Mouse (Mus musculus): ENCODE results near the gene Ak9.
"Not testable (repeated sequence)": the region's sequence is repeated elsewhere in the genome, so short reads cannot be mapped to it uniquely, and the experiment has no call there.

The Ak9 gene

GRCm38 (mm10) chr10:41315866-41316265 is 12.1 kb downstream of the Ak9 start:
- in situ Hi-C loops (cut with MboI, MseI), result no loop called here

DNA sequence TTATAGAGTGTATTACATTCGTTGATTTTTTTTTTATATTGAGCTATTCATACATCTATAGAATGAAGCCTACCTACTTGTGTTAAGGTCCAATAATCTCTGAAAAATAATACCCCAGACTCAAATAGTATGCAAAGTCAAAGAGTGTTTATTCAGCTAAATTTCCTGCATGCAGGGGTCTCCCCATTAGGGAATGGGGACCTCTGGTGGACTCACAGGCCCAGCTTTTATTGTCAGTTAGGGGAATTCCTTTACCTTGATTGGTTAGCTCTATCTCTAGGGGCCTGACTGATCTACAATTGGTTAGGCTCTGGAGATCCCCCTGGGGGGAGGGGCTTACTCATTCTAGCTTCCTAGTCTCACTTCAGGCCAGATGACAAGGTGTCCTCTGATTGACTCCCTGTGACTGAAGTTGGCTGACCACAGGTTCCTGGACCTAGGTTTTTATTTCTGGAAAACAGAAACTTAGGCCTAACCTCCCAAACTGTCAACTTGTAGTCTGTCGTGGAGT is 28.8 kb downstream of the Ak9 start:
- in situ Hi-C loops (cut with MboI, MseI), result loop anchor here (25.0 kb wide), 1 partner anchor 1705 kb away; no protein-coding TSS in a partner anchor

DNA sequence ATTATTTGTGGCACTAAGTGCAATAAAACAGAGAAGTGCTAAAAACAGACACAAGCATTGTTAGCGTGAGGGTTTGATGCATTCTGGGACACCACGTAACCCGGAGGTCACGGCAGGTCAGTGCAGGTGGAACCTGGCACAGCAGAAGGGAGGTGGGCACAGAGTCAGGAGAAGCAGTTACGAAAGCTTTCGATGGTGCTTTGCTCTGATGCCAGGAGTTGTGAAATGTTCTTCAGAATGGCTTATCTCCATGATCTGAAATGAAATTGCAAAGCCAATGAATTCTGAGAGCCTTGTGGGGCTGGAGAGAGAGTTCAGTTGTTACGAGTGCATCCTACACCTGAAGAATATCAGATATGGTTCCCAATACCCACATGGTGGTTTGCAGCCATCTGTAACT is 37.6 kb downstream of the Ak9 start:
- in situ Hi-C loops (cut with MboI, MseI), result loop anchor here (25.0 kb wide), 1 partner anchor 1696 kb away; no protein-coding TSS in a partner anchor

DNA sequence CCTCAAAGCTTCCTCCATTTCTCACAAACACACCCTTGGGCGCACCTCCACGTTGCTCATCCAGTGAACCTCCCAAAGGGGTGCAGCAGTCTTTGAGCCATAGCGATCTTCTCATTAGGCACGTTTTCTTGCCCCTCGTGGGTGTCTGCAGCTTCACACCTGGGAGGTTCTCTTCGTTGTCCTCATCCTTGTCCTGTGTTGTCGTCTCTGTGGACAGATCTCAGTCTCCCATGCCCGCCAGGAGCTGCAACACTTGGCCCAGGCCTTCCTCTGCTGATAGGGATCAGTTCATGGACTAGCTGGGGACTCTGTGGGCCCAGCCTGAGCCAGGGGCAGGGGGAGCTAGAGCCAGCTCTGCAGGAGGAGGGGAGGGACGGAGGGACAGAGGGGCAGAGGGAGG is 61.3 kb downstream of the Ak9 start:
- in situ Hi-C loops (cut with MboI, MseI), result no loop called here

DNA sequence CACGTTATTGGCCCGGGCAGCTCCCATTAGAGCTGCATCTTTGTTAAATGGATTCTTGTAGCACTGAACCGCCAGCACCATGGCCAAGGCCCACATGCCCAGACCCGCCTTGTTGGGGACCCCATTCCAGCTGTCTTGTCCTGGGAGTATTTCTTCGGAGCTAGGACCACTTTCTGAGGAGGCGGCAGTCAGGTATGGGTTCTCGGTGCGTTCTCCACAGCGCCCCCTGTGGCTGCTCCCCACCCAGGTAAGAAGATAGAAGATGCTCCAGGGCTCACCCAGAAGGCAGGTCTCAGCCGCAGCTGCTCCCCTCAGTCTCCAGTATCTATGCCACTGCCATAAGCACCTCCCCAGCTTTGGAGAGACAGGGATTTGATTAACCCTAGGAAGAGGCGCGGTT is 76.7 kb downstream of the Ak9 start:
- in situ Hi-C loops (cut with MboI, MseI), result no loop called here

DNA sequence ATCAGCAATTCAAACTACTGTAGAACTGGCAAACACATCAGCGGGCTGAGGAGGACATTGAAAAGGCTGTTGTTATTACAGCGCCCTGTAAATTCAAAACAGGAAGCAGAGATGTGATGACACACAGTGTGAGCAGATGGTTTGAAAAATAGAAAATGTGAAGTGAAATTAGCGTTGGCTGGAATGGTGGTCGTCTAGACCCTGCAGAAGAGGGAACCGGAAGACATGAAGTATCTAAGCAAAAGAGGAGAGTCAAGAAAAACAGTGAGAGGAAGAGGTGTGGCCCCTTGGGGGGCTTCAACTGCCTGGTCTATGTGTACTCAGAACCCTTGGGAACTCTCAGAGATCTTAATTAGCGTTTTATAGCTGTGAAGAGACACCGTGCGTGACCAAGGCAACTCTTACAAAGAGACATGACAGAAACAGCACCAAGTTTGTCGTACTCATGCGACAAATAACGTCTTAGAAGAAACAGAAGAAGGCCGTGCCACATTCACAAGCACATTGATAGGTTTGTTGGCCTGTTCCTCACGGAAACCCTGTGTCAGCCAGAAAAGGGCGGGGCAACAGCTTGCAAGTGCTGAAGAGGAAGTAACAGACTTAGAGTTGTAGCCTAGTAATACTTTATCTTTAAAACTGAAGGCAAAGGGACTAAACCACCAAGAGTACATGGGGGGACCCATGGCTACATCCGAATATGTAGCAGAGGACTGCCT is 81.9 kb downstream of the Ak9 start:
- in situ Hi-C loops (cut with MboI, MseI), result no loop called here

- in situ Hi-C loops (cut with MboI, MseI), result no loop called here
These were observed 89.8 kb downstream of the Ak9 start for GRCm38 (mm10) chr10:41393555-41393954.

DNA sequence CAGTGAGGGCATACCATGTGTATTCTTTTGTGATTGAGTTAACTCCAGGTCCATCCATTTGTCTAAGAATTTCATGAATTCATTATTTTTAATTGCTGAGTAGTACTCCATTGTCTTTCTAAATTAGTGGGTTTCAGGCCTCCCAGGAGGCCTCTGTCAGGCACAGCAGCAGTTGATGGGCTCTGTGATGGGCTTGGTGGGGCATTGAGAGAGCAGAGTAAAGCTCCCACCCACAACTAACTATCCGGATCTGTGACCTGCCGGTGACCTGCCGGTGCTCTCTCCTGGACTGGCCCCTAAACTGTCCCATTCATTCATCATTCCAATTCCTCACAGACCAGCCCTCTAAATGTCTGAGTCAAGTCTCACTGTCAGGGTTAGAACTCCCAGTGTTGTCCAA is 97.3 kb downstream of the Ak9 start:
- in situ Hi-C loops (cut with MboI, MseI), result no loop called here

DNA sequence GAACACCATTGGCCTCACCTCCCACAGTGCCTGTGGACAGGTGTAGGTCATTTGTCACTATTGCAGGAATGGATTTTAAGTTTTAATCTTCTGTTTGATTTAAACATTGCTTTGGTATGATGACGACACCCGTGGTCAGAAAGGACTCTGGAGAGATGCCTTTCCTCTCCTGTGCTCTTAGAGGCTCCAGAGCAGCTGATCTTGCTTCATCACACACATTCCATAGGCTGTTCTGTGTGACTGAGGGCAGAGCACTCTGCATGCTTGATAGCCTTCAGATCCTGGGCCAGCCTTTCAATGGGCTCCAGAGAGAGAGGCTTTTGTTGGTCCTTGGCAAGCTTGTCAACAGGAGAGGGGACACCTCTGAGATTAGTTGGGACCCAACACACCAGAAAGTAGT is 99.6 kb downstream of the Ak9 start:
- in situ Hi-C loops (cut with MboI, MseI), result no loop called here

- in situ Hi-C loops (cut with MboI, MseI), result no loop called here
These were observed 100.3 kb downstream of the Ak9 start for GRCm38 (mm10) chr10:41403893-41404612.

DNA sequence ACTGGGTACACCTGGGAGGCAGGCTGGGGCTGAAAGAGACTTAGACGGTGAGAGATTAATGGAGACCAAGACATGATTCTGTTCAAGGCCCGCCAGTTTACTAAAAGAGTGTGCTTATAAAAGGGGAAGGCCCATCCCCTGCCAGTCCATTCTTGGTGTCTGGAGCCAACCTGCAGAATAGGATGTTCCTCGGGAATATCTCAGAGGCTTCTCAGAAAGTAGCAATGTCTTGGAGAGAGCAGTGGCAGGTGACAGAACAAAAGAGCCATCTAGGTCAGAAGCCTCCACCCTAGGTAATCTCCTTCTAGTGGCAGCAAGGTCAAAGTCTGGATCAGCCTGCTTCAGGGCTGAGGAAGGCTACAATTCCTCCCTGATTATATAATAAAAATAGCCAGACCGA is 106.4 kb downstream of the Ak9 start:
- in situ Hi-C loops (cut with MboI, MseI), result not testable (repeated sequence)

DNA sequence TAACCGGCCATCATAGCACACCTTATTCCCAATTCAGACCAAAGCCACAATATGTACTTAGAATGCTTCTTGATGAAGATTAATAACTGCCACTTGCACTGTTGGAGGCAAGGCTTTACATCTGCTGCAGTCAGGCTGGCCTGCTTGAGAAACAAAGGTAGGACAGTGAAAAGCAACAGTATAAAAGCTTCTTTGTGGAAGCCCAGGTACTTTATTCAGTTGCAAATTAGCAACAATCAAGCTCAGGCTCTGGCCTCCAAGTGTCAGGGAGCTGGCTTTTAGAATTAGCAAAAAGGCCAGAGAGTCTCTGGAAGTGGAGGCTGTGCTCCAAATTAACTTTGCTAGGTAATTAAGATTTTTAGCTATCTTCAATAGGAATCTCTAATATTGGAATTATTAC is 107.0 kb downstream of the Ak9 start:
- in situ Hi-C loops (cut with MboI, MseI), result not testable (repeated sequence)

GRCm38 (mm10) chr10:41413471-41413870 is 109.7 kb downstream of the Ak9 start:
- in situ Hi-C loops (cut with MboI, MseI), result not testable (repeated sequence)

DNA sequence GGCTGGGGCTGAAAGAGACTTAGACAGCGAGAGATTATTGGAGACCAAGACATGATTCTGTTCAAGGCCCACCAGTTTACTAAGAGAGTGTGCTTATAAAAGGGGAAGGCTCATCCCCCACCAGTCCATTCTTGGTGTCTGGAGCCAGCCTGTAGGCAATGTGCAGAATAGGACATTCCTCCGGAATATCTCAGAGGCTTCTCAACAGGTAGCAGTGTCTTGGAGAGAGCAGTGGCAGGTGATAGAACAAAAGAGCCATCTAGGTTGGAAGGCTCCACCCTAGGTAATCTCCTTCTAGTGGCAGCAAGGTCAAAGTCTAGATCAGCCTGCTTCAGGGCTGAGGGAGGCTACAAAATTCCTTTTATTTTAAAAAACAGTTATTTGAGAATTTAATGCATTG is 111.6 kb downstream of the Ak9 start:
- in situ Hi-C loops (cut with MboI, MseI), result not testable (repeated sequence)

GRCm38 (mm10) chr10:41420496-41421200 is 116.9 kb downstream of the Ak9 start:
- in situ Hi-C loops (cut with MboI, MseI), result no loop called here

- in situ Hi-C loops (cut with MboI, MseI), result no loop called here
These were observed 119.9 kb downstream of the Ak9 start for GRCm38 (mm10) chr10:41423681-41424080.

DNA sequence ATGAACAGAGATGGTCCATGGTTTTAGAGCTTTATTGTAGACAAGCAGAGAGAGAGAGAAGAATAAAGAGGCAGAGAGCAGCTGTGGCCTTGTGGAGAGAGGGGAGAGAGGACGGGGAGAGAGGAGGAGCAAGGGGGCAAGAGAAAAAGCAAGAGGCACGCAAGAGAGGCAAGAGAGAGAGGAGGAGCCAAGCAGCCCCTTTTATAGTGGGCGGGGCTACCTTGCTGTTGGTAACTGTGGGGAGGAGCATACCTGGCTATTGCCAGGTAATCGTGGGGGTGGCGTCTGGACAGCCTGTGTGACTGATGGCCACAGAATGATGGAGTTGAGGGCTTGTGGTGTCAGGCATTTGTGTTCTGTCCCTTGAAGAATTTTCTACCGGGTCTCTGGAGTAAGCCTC is 122.6 kb downstream of the Ak9 start:
- in situ Hi-C loops (cut with MboI, MseI), result no loop called here

- in situ Hi-C loops (cut with MboI, MseI), result loop anchor here (5.0 kb wide), 2 partner anchors 73 to 258 kb away; no protein-coding TSS in a partner anchor
These were observed 130.8 kb downstream of the Ak9 start for GRCm38 (mm10) chr10:41434624-41435023.

GRCm38 (mm10) chr10:41435141-41435540 is 131.4 kb downstream of the Ak9 start:
- in situ Hi-C loops (cut with MboI, MseI), result no loop called here

- in situ Hi-C loops (cut with MboI, MseI), result no loop called here
These were observed 144.4 kb downstream of the Ak9 start for GRCm38 (mm10) chr10:41448216-41448615.

DNA sequence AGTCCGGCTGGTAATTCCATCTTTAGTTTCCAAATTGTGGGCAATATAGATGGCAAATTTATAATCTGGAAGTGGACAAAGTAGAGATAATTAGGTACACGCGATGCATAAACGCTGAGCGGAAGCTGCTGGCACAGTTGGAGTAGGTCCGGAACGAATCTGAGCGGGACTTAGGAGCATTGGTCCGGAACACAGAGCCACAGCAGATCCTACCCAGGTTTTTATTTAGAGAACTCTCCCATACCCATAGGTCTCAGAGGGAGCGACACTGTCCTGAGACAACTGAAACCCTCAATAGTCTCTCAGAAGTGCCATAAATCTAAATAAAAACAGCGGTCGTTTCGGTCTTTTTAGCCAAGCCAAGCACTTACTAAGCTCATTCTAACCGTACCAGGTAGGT is 145.9 kb downstream of the Ak9 start:
- in situ Hi-C loops (cut with MboI, MseI), result no loop called here

- in situ Hi-C loops (cut with MboI, MseI), result no loop called here
These were observed 146.4 kb downstream of the Ak9 start, which contains the start of gene Zbtb24 for GRCm38 (mm10) chr10:41450137-41450670. Gene Zbtb24, plus strand, starts transcription at chr10:41450383.

All from T-helper 2 cell (primary cell).